Mouse (Mus musculus) liver, adult 2 months (tissue): ENCODE results near the gene Tspan31. TPM values are rescaled to one million over a fixed set of nuclear protein-coding genes. Genes with fewer than 3 reads are reported as not detected.

Source experiments
- DNase-seq: peaks from one replicate; pipeline ENCODE4 v3.0.0-alpha.2; 2011; ENCODE audit warnings: low read depth, low spot score; ENCODE audit errors: extremely low read depth
- H3K27ac ChIP-seq: fragments of 200-500 bp; replicated peaks from 2 replicates; pipeline ENCODE4 v1.5.1; 2012; ENCODE audit warnings: low read depth, mild to moderate bottlenecking, control low read depth, inconsistent platforms, low read length; ENCODE audit not compliant: insufficient read depth
- H3K27me3 ChIP-seq: fragments of 200-500 bp; 2 replicates; pipeline ENCODE4 v1.6.1; 2012; ENCODE audit warnings: mild to moderate bottlenecking, moderate library complexity, low read length, inconsistent platforms; ENCODE audit not compliant: control insufficient read depth, insufficient read depth
- H3K36me3 ChIP-seq: fragments of 200-500 bp; 2 replicates; pipeline ENCODE4 v1.6.1; 2012; ENCODE audit warnings: low read length, inconsistent platforms; ENCODE audit not compliant: control insufficient read depth, insufficient read depth
- H3K4me1 ChIP-seq: fragments of 200-500 bp; 2 replicates; pipeline ENCODE4 v1.6.1; 2011; ENCODE audit warnings: low read length; ENCODE audit not compliant: control insufficient read depth, insufficient read depth
- H3K4me3 ChIP-seq: fragments of 200-500 bp; 2 replicates; pipeline ENCODE4 v1.5.1; 2011; ENCODE audit warnings: low read depth, mild to moderate bottlenecking, control low read depth, low read length, moderate library complexity; ENCODE audit not compliant: insufficient read depth
- H3K79me2 ChIP-seq: fragments of 200-500 bp; 2 replicates; pipeline ENCODE4 v1.6.1; 2012; ENCODE audit warnings: inconsistent platforms, mild to moderate bottlenecking, low read length, moderate library complexity; ENCODE audit not compliant: control insufficient read depth, insufficient read depth
- H3K9ac ChIP-seq: fragments of 200-500 bp; 2 replicates; pipeline ENCODE4 v1.6.1; 2012; ENCODE audit warnings: low read depth, mild to moderate bottlenecking, control low read depth, inconsistent platforms, low read length
- CTCF ChIP-seq: fragments of 200-500 bp; IDR thresholded peaks from 2 replicates; pipeline ENCODE4 v1.5.1; 2011; ENCODE audit warnings: low read depth, low read length, control low read depth
- POLR2A ChIP-seq: fragments of 200-500 bp; IDR thresholded peaks from 2 replicates; pipeline ENCODE4 v1.6.1; 2011; ENCODE audit warnings: low read length, control low read depth; ENCODE audit not compliant: insufficient read depth; ENCODE audit errors: extremely low read depth
- WGBS: fragments of 180-500 bp; shearing (Covaris S2); methylation state at CpG from one replicate; pipeline ENCODE4 v1.1.7; 2018; 5-methylcytosine and 5-hydroxymethylcytosine counted together
- polyA plus RNA-seq: library from polyadenylated mRNA; depleted of rRNA; stranded (reverse); fragments of >200 nt; gene quantifications from 2 replicates; pipeline ENCODE4 v1.2.3, GENCODE M21; 2012
- total RNA-seq: library from RNA; depleted of rRNA; stranded (reverse); fragments of >200 nt; gene quantifications from 2 replicates; pipeline ENCODE4 v1.2.3, GENCODE M21; 2014

Tspan31 gene
- total and polyA plus RNA-seq, 2 experiments, result 268 to 278 TPM

GRCm38 (mm10) chr10:127059174-127059967 lies 10.7 kb downstream of the Tspan31 start:
- 3% methylated on average over 79 of the region's 92 CpGs for WGBS
- no peak for DNase-seq
- Histone ChIP-seq H3K4me3 (peak overlapping the region; percentile 68), H3K9ac (peak overlapping the region; percentile 67), H3K36me3 (no peaks in the 10 kb centered on the region), H3K79me2 (peaks cover 3% of the 10 kb centered on the region; the same call in 1 of the 2 replicates), H3K27ac (no peak overlapping the region), H3K27me3 (peaks cover 2% of the 10 kb centered on the region; the same call in 1 of the 2 replicates), H3K4me1 (peaks cover 3% of the 10 kb centered on the region; the same call in 1 of the 2 replicates)
- TF ChIP-seq POLR2A, result no peak
- no peak for TF ChIP-seq CTCF

DNA sequence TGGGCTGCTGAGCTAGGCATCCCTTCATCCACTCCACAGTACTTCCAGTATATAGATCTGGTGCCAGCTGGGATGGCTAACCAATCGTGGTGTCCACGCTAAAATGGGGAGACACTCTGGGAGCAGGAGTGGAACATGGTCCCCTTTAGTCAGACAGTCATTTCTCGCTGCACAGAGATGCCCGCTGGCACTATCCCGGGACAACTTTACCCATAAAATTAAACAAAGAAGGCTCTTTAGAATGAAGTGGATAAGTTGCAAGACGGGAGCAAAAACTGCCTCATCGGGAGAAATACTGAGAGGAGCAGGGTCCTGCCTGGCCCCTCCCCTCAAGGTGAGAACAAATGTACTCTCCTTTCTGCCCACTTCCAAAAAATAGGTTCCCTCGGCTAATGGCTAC lies 11.4 kb downstream of the Tspan31 start:
- WGBS, result 11% methylated on average over 8 of the region's 8 CpGs
- H3K79me2 ChIP-seq, result no peaks in the 10 kb centered on the region; the same call in 1 of the 2 replicates
- no peaks in the 10 kb centered on the region for H3K36me3 ChIP-seq
- no peak for DNase-seq
- H3K4me3 ChIP-seq, result no peak overlapping the region
- H3K27me3 ChIP-seq, result peaks cover 2% of the 10 kb centered on the region; the same call in 1 of the 2 replicates
- H3K4me1 ChIP-seq, result no peaks in the 10 kb centered on the region
- H3K9ac ChIP-seq, result no peak overlapping the region
- H3K27ac ChIP-seq, result no peak overlapping the region
- TF ChIP-seq CTCF, result no peak
- no peak for TF ChIP-seq POLR2A

DNA sequence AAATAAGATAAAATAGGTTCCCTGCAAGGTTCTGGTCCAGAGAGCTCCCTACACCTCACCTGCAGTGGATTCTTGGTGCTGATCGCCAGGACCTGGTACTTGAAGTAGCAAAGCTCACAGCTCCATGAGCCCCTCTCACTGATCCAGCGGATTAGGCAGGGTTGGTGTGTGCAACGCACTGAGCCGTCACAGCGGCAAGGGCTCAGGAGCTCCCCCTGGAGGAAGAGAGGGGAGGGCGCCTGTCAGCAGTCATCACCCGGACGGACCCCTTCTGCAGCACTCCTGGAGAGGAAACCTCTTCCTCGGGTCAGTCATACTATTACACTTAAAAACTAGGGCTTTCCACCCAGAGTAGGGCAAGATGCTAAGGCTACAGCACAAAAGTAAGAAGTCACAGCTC lies 11.9 kb downstream of the Tspan31 start:
- Histone ChIP-seq H3K9ac (no peak overlapping the region), H3K4me3 (no peak overlapping the region), H3K4me1 (no peaks in the 10 kb centered on the region), H3K79me2 (no peaks in the 10 kb centered on the region), H3K27me3 (peaks cover 2% of the 10 kb centered on the region; the same call in 1 of the 2 replicates), H3K36me3 (no peaks in the 10 kb centered on the region), H3K27ac (no peak overlapping the region)
- no peak for TF ChIP-seq POLR2A
- peak; percentile 93 for TF ChIP-seq CTCF
- DNase-seq, result no peak
- WGBS, result 11% methylated on average over 9 of the region's 9 CpGs

GRCm38 (mm10) chr10:127056490-127056889 lies 13.6 kb downstream of the Tspan31 start:
- peaks cover 2% of the 10 kb centered on the region; the same call in 1 of the 2 replicates for H3K27me3 ChIP-seq

DNA sequence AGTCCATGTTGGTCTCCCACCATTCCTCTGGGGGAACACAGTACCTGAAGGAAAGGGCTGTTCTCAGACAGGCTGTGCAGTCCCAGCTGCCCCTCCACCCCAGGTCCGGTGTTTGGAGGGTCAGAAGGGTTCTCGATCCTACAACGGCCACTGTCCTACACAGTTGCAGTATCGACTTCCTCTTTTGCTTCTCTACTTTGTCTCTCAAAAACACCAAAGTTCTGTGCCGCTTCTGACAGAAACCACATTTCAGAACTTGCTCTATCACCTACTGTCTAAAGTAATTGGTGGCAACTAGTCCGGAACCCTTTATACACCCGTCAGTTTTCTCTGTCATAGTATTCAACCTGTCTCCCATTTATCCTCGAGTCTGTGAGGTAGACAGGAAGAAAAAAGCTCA lies 14.7 kb downstream of the Tspan31 start:
- no peaks in the 10 kb centered on the region for H3K4me1 ChIP-seq
- peaks cover 2% of the 10 kb centered on the region; the same call in 1 of the 2 replicates for H3K27me3 ChIP-seq
- H3K4me3 ChIP-seq, result no peak overlapping the region
- H3K79me2 ChIP-seq, result no peaks in the 10 kb centered on the region
- H3K9ac ChIP-seq, result no peak overlapping the region
- WGBS, result 88% methylated on average over 8 of the region's 8 CpGs
- no peaks in the 10 kb centered on the region for H3K36me3 ChIP-seq
- no peak for DNase-seq
- TF ChIP-seq POLR2A, result no peak
- TF ChIP-seq CTCF, result no peak
- H3K27ac ChIP-seq, result no peak overlapping the region

More at GRCm38 (mm10) chr10:127056490-127056889, 13.6 kb downstream of the Tspan31 start:
- no peaks in the 10 kb centered on the region for H3K36me3 ChIP-seq
- no peak for DNase-seq
- H3K9ac ChIP-seq, result no peak overlapping the region
- no peak overlapping the region for H3K4me3 ChIP-seq
- TF ChIP-seq POLR2A, result no peak
- no peak for TF ChIP-seq CTCF
- WGBS, result 91% methylated on average over 20 of the region's 20 CpGs
- H3K4me1 ChIP-seq, result no peaks in the 10 kb centered on the region
- H3K79me2 ChIP-seq, result no peaks in the 10 kb centered on the region
- H3K27ac ChIP-seq, result no peak overlapping the region

- no peak for DNase-seq
- WGBS, result 85% methylated on average over 4 of the region's 4 CpGs
- no peaks in the 10 kb centered on the region for H3K36me3 ChIP-seq
- H3K4me1 ChIP-seq, result no peaks in the 10 kb centered on the region
- TF ChIP-seq CTCF (no peak), POLR2A (no peak)
- H3K9ac ChIP-seq, result no peak overlapping the region
- H3K27ac ChIP-seq, result no peak overlapping the region
- no peaks in the 10 kb centered on the region for H3K79me2 ChIP-seq
- H3K27me3 ChIP-seq, result peaks cover 7% of the 10 kb centered on the region; the same call in 1 of the 2 replicates
- H3K4me3 ChIP-seq, result no peak overlapping the region
These were observed 15.4 kb downstream of the Tspan31 start for GRCm38 (mm10) chr10:127054646-127055045.
